Mouse (Mus musculus): Measurements from ENCODE around the gene Zkscan1. TPM values are rescaled to one million over a fixed set of nuclear protein-coding genes. Genes with fewer than 3 reads are reported as not detected.
A peak's percentile ranks its signal among the peaks of the same experiment; 100 is the strongest.

The Zkscan1 gene
- polyA plus RNA-seq, 1 experiment: 14.3 TPM

DNA sequence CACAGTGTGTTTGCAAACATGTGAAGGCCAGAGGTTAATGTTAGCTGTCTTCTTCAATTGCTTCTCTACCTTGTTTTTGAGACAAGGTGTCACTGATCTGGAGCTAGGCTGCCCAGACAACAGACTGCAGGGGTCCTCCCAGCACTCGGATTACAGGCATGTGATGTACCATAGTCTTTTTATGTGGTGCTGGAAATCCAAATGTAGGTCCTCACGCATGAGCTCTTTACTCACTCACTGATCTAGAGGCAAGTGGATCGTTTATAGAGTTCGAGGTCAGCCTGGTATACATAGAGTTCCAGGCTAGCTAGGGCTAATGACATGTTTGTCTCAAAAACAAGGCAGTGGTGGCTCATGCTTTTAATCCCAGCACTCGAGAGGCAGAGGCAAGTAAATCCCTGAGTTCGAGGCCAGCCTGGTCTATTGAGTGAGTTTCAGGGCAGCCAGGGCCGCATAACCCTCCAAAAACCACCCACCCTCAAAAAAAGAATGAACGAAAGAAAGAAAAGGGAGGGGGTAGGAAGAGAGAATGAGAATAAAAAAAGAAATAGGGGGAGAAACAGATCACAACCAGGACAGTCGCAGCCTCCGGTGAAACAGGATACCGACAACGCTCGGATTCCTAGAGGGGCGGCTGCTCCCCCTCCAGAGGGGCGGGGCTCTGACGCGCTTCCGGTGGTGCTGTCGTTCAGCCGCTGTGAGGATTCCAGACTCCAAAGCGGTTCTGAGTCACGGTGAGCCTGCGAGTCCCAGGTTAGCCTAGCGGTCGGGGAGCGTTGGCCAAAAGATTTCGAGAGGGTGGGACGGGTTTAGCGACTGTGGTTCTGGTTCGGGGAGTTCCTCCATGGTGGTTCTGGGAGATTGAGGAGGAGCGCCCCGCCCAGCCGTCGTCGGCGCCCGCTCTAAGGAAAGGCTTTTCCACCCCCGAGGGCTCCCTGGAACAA is 31.6 kb downstream of the Zkscan1 start, which contains the start of gene Zscan21:
TSS of gene Zscan21 (plus strand) at position 649 of the 944 bp plus-strand sequence.
- H3K4me1 ChIP-seq (ENCODE audit: control insufficient read depth, insufficient read depth, low read length): peaks cover 4% of the 10 kb centered on the region
- peak within 1 kb of the TSS; percentile 59 for H3K4me3 ChIP-seq (ENCODE audit: insufficient read depth, low read length)
- TF ChIP-seq CTCF (IDR thresholded peaks at IDR 0.05; ENCODE audit: extremely low read depth, insufficient read depth, low read length) (no peak), POLR2A (IDR thresholded peaks at IDR 0.05; ENCODE audit: extremely low read depth, insufficient read depth, low read length) (peak; percentile 93)
- peak within 1 kb of the TSS; percentile 86 for H3K27ac ChIP-seq (ENCODE audit: insufficient read depth, low read length)

DNA sequence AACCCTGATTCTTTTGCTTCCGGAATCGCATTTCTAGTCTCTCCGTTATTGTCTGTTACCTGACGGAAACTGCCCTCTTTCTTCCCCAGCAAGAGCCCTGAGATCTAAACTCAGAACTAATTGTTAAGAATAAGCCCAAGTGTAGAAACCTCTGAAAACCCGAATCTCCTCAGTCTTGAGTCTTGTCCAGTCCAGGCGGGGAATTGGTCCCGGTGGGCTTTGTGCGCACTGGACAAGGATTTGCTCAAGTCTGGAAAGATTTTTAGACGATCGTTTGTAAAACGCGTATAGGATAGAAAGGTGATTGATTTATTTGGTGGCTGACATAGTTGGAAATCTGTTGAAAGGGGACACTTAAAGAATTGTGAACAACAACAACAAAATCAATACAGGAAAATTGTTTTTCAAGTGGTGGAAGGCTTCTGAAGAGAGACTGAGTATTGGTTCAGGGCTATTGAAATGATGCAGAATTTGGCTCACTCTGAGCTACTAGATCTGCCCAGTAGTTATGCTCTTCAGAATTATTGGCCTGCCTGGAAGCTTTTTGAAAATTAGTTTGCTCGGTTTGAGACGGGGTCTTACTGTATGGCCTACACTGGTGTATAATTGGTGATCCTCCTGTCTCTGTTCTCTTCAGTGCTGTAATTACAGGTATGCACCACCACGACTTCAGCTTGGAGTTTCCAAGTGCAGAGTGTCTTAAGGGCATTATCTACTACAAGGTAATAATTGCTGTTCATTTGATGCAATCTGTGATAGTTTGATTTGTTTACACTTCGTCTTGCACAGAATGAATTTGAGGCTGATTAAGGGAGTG is 32.5 kb downstream of the Zkscan1 start:
- TF ChIP-seq CTCF (IDR thresholded peaks at IDR 0.05; ENCODE audit: extremely low read depth, insufficient read depth, low read length) (no peak), POLR2A (IDR thresholded peaks at IDR 0.05; ENCODE audit: extremely low read depth, insufficient read depth, low read length) (no peak)
- H3K27ac ChIP-seq (ENCODE audit: insufficient read depth, low read length): peak overlapping the region; percentile 75
- H3K4me1 ChIP-seq (ENCODE audit: control insufficient read depth, insufficient read depth, low read length): peaks cover 4% of the 10 kb centered on the region
- H3K4me3 ChIP-seq (ENCODE audit: insufficient read depth, low read length): peak overlapping the region; percentile 59

DNA sequence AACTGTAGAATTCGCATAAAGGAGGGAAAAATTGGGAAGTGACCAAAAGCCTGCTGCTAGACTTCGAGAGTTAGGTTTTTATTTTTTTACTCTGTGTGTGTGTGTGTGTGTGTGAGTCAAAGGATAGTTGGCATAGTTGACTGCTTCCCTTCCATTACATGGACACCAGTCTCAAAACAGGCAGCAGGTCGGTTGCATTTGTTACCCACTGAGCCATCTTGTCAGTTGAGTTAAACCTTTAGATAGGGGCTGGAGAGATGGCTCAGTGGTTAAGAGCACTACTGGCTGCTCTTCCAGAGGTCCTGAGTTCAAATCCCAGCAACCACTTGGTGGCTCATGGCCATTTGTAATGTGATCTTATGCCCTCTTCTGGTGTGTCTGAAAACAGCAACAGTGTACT is 33.2 kb downstream of the Zkscan1 start:
- no peak for TF ChIP-seq CTCF (IDR thresholded peaks at IDR 0.05; ENCODE audit: extremely low read depth, insufficient read depth, low read length)
- no peak for TF ChIP-seq POLR2A (IDR thresholded peaks at IDR 0.05; ENCODE audit: extremely low read depth, insufficient read depth, low read length)
- Histone ChIP-seq H3K4me1 (ENCODE audit: control insufficient read depth, insufficient read depth, low read length) (peaks cover 4% of the 10 kb centered on the region), H3K27ac (ENCODE audit: insufficient read depth, low read length) (no peak overlapping the region), H3K4me3 (ENCODE audit: insufficient read depth, low read length) (peak overlapping the region; percentile 59; the same call in 1 of the 2 replicates)

DNA sequence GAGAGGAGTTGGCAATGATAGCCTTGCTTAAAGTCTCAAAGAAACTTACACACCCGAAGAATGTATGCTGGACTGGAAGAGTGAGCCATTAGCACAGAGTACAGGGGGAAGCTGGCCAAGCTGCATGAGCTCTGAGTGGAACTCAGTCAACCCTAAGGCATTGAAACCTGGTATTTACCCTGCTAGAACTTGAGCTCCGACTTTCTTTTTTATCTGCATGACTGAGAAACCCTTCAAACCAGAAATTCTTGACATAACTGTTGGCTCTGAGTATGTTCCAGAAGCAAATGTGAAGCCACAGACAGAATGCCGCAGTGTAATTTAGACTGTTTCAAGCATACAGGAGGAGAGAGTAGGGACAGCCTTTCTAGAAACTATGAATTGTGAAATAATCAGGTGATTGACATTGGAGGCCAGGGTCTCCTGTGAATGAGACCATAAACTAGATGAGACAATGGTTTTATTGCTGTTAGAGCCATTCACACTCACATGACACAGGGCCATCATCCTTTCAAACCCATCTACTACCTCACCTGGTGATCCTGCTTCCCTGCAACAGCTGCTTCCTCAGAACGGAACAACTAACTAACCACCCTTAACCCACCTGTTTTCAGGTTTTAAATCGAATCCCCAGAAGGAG is 47.7 kb downstream of the Zkscan1 start:
- Histone ChIP-seq H3K4me3 (ENCODE audit: insufficient read depth, low read length) (no peak overlapping the region), H3K4me1 (ENCODE audit: control insufficient read depth, insufficient read depth, low read length) (no peaks in the 10 kb centered on the region), H3K27ac (ENCODE audit: insufficient read depth, low read length) (no peak overlapping the region)
- TF ChIP-seq POLR2A (IDR thresholded peaks at IDR 0.05; ENCODE audit: extremely low read depth, insufficient read depth, low read length) (no peak), CTCF (IDR thresholded peaks at IDR 0.05; ENCODE audit: extremely low read depth, insufficient read depth, low read length) (no peak)

DNA sequence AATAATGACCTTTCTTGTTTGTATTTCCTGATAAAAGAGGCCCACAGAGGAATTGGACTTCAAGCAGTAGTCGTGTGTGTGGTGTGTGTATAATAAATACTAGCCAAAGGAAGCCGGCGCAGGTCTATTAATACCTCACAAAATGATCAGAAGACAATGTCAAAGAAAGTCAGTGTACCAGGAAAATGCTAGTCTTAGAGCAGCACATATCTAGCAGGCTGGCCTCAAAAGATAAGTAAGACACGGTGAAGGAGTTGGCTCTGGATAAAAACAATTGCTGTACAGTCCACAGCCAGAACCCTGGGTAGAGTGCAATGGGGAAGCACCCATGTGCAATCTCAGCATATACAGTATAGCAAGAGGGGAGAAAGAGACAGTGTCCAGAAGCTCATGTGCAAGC is 52.4 kb downstream of the Zkscan1 start:
- Histone ChIP-seq H3K4me1 (ENCODE audit: control insufficient read depth, insufficient read depth, low read length) (no peaks in the 10 kb centered on the region), H3K27ac (ENCODE audit: insufficient read depth, low read length) (no peak overlapping the region), H3K4me3 (ENCODE audit: insufficient read depth, low read length) (no peak overlapping the region)
- TF ChIP-seq POLR2A (IDR thresholded peaks at IDR 0.05; ENCODE audit: extremely low read depth, insufficient read depth, low read length) (no peak), CTCF (IDR thresholded peaks at IDR 0.05; ENCODE audit: extremely low read depth, insufficient read depth, low read length) (no peak)

DNA sequence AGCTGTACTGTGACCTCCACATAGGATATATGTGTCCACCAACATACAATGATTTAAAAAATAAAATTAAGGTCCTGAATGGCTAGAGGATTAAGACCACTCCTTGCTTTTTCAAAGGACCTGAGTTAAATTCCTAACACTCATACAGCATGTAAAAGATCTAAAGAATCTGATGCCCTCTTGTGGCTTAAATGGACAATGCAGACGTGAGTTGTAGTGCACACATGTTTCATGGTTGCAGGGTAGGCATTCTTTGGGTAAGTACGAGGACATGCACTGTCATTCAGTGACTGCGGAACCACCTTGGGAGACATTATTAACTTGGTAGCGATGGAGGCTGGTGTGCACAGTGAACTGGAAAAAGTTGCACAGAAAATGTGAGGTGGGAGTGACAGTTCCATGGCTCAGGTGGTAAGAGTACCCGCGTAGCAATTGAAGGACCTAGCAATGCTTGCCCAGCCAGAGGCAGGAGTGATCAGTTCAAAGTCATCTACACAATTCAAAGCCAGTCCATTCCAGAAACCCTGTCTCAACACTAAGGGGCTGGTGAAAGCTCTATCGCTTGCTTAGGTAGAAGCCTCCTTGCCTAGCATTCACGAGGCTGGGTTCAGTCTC is 53.2 kb downstream of the Zkscan1 start:
- no peak overlapping the region for H3K4me3 ChIP-seq (ENCODE audit: insufficient read depth, low read length)
- no peaks in the 10 kb centered on the region for H3K4me1 ChIP-seq (ENCODE audit: control insufficient read depth, insufficient read depth, low read length)
- no peak for TF ChIP-seq POLR2A (IDR thresholded peaks at IDR 0.05; ENCODE audit: extremely low read depth, insufficient read depth, low read length)
- peak; percentile 50 for TF ChIP-seq CTCF (IDR thresholded peaks at IDR 0.05; ENCODE audit: extremely low read depth, insufficient read depth, low read length)
- H3K27ac ChIP-seq (ENCODE audit: insufficient read depth, low read length): no peak overlapping the region

DNA sequence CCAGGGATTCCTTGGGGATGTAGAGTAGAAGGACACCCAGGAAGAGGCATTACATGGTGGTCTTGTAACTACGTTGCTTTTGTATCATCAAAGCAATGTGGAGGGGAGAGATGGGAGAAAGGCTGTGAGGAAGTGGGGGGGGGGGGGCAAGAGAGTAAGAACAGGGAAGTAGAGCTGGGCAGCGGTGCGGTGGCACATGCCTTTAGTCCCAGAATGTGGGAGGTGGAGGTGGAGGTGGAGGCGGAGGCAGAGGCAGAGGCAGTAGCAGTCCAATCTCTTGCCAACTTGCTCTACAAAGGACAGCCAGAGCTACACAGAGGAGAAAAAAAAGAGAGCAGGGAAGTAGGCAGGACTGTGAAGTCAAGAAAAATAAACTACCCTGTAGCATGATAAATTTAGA is 53.7 kb downstream of the Zkscan1 start:
- TF ChIP-seq POLR2A (IDR thresholded peaks at IDR 0.05; ENCODE audit: extremely low read depth, insufficient read depth, low read length) (no peak), CTCF (IDR thresholded peaks at IDR 0.05; ENCODE audit: extremely low read depth, insufficient read depth, low read length) (no peak)
- H3K27ac ChIP-seq (ENCODE audit: insufficient read depth, low read length): no peak overlapping the region
- no peak overlapping the region for H3K4me3 ChIP-seq (ENCODE audit: insufficient read depth, low read length)
- H3K4me1 ChIP-seq (ENCODE audit: control insufficient read depth, insufficient read depth, low read length): no peaks in the 10 kb centered on the region

DNA sequence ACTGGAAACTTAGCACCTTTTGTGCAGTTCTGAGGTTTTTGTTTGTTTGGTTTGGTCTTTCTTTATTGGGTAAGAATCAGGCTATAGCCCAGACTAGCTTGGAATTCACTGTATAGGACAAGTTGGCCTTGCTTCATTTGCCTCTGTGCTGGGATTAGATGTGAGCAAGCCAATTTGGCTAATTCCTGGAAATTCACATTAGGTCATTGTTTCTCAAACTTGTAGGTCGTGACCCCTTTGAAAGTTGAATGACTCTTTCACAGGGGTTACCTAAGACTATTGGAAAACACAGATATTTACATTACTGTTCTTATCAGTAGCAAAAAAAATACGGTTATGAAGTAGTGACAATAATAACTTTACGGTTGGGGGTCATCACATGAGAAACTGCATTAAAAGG is 69.5 kb downstream of the Zkscan1 start:
- TF ChIP-seq CTCF (IDR thresholded peaks at IDR 0.05; ENCODE audit: extremely low read depth, insufficient read depth, low read length) (no peak), POLR2A (IDR thresholded peaks at IDR 0.05; ENCODE audit: extremely low read depth, insufficient read depth, low read length) (no peak)
- H3K4me3 ChIP-seq (ENCODE audit: insufficient read depth, low read length): peak overlapping the region; percentile 58; the same call in 1 of the 2 replicates
- no peak overlapping the region for H3K27ac ChIP-seq (ENCODE audit: insufficient read depth, low read length)
- no peaks in the 10 kb centered on the region for H3K4me1 ChIP-seq (ENCODE audit: control insufficient read depth, insufficient read depth, low read length)
